Comparison of ENCODE assay signal across 23 mouse cellular contexts in the genomic region with DNA sequence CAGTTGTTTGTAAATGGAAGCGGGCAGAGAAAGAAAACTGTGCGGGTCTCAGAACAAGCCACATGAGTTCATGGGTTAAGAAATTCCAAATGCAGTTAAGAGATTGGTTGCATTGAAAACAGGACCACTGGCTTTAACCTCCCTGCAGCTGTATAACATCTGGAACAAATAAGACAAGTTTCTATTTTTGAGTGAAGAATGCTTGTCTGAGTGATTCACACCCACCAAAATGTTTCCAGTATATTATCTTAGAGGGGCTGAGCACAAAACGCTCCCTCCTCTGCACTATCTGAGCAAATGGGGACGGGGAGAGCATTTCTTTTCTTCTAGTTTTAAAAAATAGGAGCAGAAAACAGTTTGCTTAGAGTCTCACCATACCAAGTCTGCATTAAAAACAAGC.
DNase-seq lines count a peak whose midpoint lies in the region; ATAC-seq lines count a peak whose summit lies in the region.
"Had no signal": no experiment of that assay in that cellular context is flagged by ENCODE, and none has a peak within 500 bp of the region (broad histone marks: within the 10 kb centered on the region; RNA-seq: fewer than 3 reads in every experiment).

No protein-coding gene starts in this region.

- H3K4me2 ChIP-seq in embryonic facial prominence, embryonic 11.5 days (ENCODE audit: low read depth, low read length): no peak overlapping the region
- no peak overlapping the region for H3K4me2 ChIP-seq in embryonic facial prominence, embryonic 14.5 days (ENCODE audit: low read depth, low read length)
- H3K4me2 ChIP-seq: heart, embryonic 11.5 days; hindbrain, embryonic 14.5 days had no signal

- no peak overlapping the region for H3K4me3 ChIP-seq in embryonic facial prominence, embryonic 11.5 days (ENCODE audit: low read depth, low read length)
- no peak overlapping the region for H3K4me3 ChIP-seq in embryonic facial prominence, embryonic 10.5 days
- no peak overlapping the region for H3K4me3 ChIP-seq in embryonic facial prominence, embryonic 14.5 days (ENCODE audit: low read depth, low read length)
- H3K4me3 ChIP-seq: erythroblast, embryonic 14.5 days; forebrain, embryonic 10.5 days; heart, adult 2 months; hindbrain, embryonic 10.5 days had no signal

- no peaks in the 10 kb centered on the region for H3K9me3 ChIP-seq in embryonic facial prominence, embryonic 11.5 days (replicated peaks; ENCODE audit: control insufficient read depth, low read length)
- no peaks in the 10 kb centered on the region for H3K9me3 ChIP-seq in embryonic facial prominence, embryonic 10.5 days
- H3K9me3 ChIP-seq in embryonic facial prominence, embryonic 14.5 days (ENCODE audit: control insufficient read depth, low read length): no peaks in the 10 kb centered on the region
- H3K9me3 ChIP-seq: forebrain, embryonic 10.5 days; hindbrain, embryonic 10.5 days had no signal

- no peak overlapping the region for H3K9ac ChIP-seq in embryonic facial prominence, embryonic 11.5 days (replicated peaks; ENCODE audit: low read length)
- no peak overlapping the region for H3K9ac ChIP-seq in embryonic facial prominence, embryonic 14.5 days (ENCODE audit: low read depth, low read length)
- H3K9ac ChIP-seq: hindbrain, embryonic 14.5 days had no signal

- no peaks in the 10 kb centered on the region for H3K4me1 ChIP-seq in embryonic facial prominence, embryonic 11.5 days (ENCODE audit: control insufficient read depth, insufficient read depth, low read length)
- H3K4me1 ChIP-seq in embryonic facial prominence, embryonic 10.5 days: peaks cover 16% of the 10 kb centered on the region
- peaks cover 9% of the 10 kb centered on the region for H3K4me1 ChIP-seq in embryonic facial prominence, embryonic 14.5 days (ENCODE audit: control insufficient read depth, insufficient read depth, low read length)
- H3K4me1 ChIP-seq: forebrain, embryonic 10.5 days; hindbrain, embryonic 10.5 days had no signal

- H3K36me3 ChIP-seq in embryonic facial prominence, embryonic 11.5 days (replicated peaks; ENCODE audit: control insufficient read depth, insufficient read depth, low read depth, low read length): no peaks in the 10 kb centered on the region
- H3K36me3 ChIP-seq in embryonic facial prominence, embryonic 10.5 days (replicated peaks): no peaks in the 10 kb centered on the region
- H3K36me3 ChIP-seq in embryonic facial prominence, embryonic 14.5 days (ENCODE audit: control insufficient read depth, insufficient read depth, low read length): no peaks in the 10 kb centered on the region
- H3K36me3 ChIP-seq: forebrain, embryonic 10.5 days; hindbrain, embryonic 10.5 days had no signal

- no peaks in the 10 kb centered on the region for H3K27me3 ChIP-seq in embryonic facial prominence, embryonic 11.5 days (ENCODE audit: control insufficient read depth, insufficient read depth, low read length)
- H3K27me3 ChIP-seq in embryonic facial prominence, embryonic 10.5 days (replicated peaks; ENCODE audit: low read depth, poor library complexity, severe bottlenecking): no peaks in the 10 kb centered on the region
- H3K27me3 ChIP-seq in embryonic facial prominence, embryonic 14.5 days (replicated peaks; ENCODE audit: control insufficient read depth, insufficient read depth, low read length): 0 out of 2 replicates have a peak, but pooled peaks cover 3% of the 10 kb centered on the region
- H3K27me3 ChIP-seq: CH12.LX had no signal

- H3K27ac ChIP-seq in embryonic facial prominence, embryonic 11.5 days (replicated peaks; ENCODE audit: low read depth, low read length): no peak overlapping the region
- no peak overlapping the region for H3K27ac ChIP-seq in embryonic facial prominence, embryonic 10.5 days (replicated peaks)
- peak overlapping the region; percentile 55; the same call in 1 of the 2 replicates for H3K27ac ChIP-seq in embryonic facial prominence, embryonic 14.5 days (replicated peaks; ENCODE audit: low read depth, low read length)
- H3K27ac ChIP-seq: forebrain, embryonic 10.5 days; heart, adult 2 months; hindbrain, embryonic 10.5 days; hindbrain, embryonic 14.5 days had no signal

- WGBS in embryonic facial prominence, embryonic 11.5 days: 25% methylated on average over 4 of the region's 4 CpGs
- 46% methylated on average over 4 of the region's 4 CpGs for WGBS in embryonic facial prominence, embryonic 10.5 days
- 29% methylated on average over 4 of the region's 4 CpGs for WGBS in embryonic facial prominence, embryonic 14.5 days

- peak; percentile 53 for DNase-seq in embryonic facial prominence, embryonic 11.5 days (ENCODE audit: low spot score)
- DNase-seq in embryonic facial prominence, embryonic 10.5 days (ENCODE audit: low spot score): no peak
- DNase-seq in 3T3-L1 (ENCODE audit: low read depth, low spot score): peak; percentile 19
- peak; percentile 77 for DNase-seq in embryonic facial prominence, embryonic 14.5 days (ENCODE audit: low spot score)
- DNase-seq in hindlimb bud, embryonic 11.5 days (ENCODE audit: extremely low spot score, low read depth, low spot score): peak; percentile 2
- DNase-seq in neural tube, embryonic 10.5 days (ENCODE audit: extremely low spot score, low spot score): no peak
- DNase-seq in right cerebral cortex, adult 18-20 months: no peak
- DNase-seq: adrenal gland, adult 2 months; adrenal gland, postnatal 25 days; cerebellum, adult 18-20 months; cerebellum, adult 9-11 months; gastrocnemius, postnatal 10 days; heart, adult 2 months had no signal

- no peak for ATAC-seq in embryonic facial prominence, embryonic 11.5 days (replicated peaks; ENCODE audit: insufficient number of reproducible peaks, low FRiP score, low TSS enrichment, low read depth)
- ATAC-seq in embryonic facial prominence, embryonic 14.5 days (ENCODE audit: low read depth): 0 out of 2 replicates have a peak, but pooled peaks have one; percentile 33
- no peak for ATAC-seq in megakaryocyte progenitor cell, adult 5-6 weeks (replicated peaks; ENCODE audit: poor library complexity)
- ATAC-seq: forebrain, embryonic 14.5 days; inflammation-experienced regulatory T-cells, adult 6 months; intestine, postnatal 0 days had no signal

Comparison
In these comparisons a context has a peak if more than half of its experiments do, and no peak if none do; other contexts are left out.
1. DNase-seq: peak in embryonic facial prominence, embryonic 11.5 days (single experiment), 3T3-L1 (single experiment), embryonic facial prominence, embryonic 14.5 days (single experiment) and hindlimb bud, embryonic 11.5 days (single experiment); none in embryonic facial prominence, embryonic 10.5 days (single experiment), neural tube, embryonic 10.5 days (single experiment) and right cerebral cortex, adult 18-20 months (single experiment).